In the genomic region with DNA sequence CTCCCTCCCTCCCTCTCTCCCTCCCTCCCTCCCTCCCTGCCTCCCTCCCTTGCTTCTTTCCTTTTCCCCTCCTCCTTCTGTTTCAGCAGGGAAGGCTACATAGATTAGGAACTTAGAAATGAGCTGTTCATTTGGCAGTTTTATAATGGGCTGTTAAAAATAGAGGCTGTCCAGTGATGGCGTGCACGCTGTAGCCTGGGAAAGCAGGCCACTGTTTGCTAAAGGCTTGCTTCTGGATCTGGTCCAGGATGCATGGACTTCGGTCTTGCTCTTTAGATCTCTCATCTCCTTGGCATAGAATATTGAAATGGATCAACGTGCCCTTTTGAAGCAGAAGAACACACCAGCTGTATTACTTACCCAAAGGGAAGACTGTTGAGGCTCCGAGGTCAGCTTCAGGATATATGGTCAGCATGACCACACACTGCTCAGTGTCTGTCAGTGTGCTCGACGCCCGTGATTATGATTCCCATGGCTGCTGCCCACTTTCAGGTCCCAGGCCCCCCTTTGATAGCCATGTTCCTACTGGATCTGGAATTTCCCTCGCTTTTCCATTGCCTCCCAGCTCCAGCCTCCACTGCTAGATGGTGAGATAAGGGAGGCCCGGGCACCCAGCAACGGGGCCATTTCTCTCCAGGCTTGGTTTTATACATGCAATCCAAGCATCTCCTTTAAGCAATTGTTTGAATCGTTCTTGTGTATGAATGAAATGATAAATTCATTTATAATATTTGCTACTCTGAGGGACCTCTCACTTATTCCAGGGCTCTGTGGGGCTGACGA, we compare ENCODE assay signal across 13 mouse cellular contexts. TPM values are rescaled to one million over a fixed set of nuclear protein-coding genes. Genes with fewer than 3 reads are reported as not detected.
DNase-seq lines count a peak whose midpoint lies in the region; ATAC-seq and TF ChIP-seq lines count a peak whose summit lies in the region.
"Had no signal": no experiment of that assay in that cellular context is flagged by ENCODE, and none has a peak within 500 bp of the region (broad histone marks: within the 10 kb centered on the region; RNA-seq: fewer than 3 reads in every experiment).

No protein-coding gene starts in this region.

- DNase-seq in urinary bladder, postnatal 14 days (ENCODE audit: low spot score): peak; percentile 32
- no peak for DNase-seq in urinary bladder, postnatal 10 days (ENCODE audit: low spot score)
- DNase-seq in kidney, adult 2 months: peak; percentile 88
- no peak for DNase-seq in retina, postnatal 1 day
- DNase-seq in frontal cortex, postnatal 25 days (ENCODE audit: low spot score in 2 of 2): no peak
- DNase-seq in left cerebral cortex, postnatal 36 days (ENCODE audit: low spot score in 2 of 2): no peak
- DNase-seq: cerebellum, adult 9-11 months; gastrocnemius, postnatal 10 days; right cerebral cortex, adult 18-20 months; thymus, postnatal 14 days had no signal

- H3K27me3 ChIP-seq in kidney, adult 2 months (replicated peaks; ENCODE audit: control insufficient read depth, insufficient read depth, low read length): no peaks in the 10 kb centered on the region
- no peaks in the 10 kb centered on the region for H3K27me3 ChIP-seq in lung, embryonic 16.5 days (ENCODE audit: control insufficient read depth, insufficient read depth, low read depth, low read length)

- H3K4me1 ChIP-seq in kidney, adult 2 months (ENCODE audit: control insufficient read depth, insufficient read depth, low read length): peaks cover 53% of the 10 kb centered on the region
- H3K4me1 ChIP-seq in lung, embryonic 16.5 days (replicated peaks; ENCODE audit: control insufficient read depth, insufficient read depth, low read length): peaks cover 17% of the 10 kb centered on the region; the same call in 1 of the 2 replicates

- H3K4me3 ChIP-seq in kidney, adult 2 months (ENCODE audit: insufficient read depth, low read depth, low read length): no peak overlapping the region
- H3K4me3 ChIP-seq in lung, embryonic 16.5 days (ENCODE audit: low read length): no peak overlapping the region

- TF ChIP-seq POLR2A in kidney, adult 2 months (IDR thresholded peaks at IDR 0.05; ENCODE audit: low read depth, low read length): no peak

- no peak overlapping the region for H3K9ac ChIP-seq in lung, embryonic 16.5 days (ENCODE audit: low read length)
- H3K9ac ChIP-seq: liver, embryonic 14.5 days had no signal

- WGBS in kidney, adult 2 months: 37% methylated on average over 13 of the region's 13 CpGs
- WGBS in lung, embryonic 16.5 days: 36% methylated on average over 13 of the region's 13 CpGs

- no peak for TF ChIP-seq CTCF in kidney, adult 2 months (conservative IDR thresholded peaks at IDR 0.05; ENCODE audit: insufficient read depth, insufficient read length, low read depth, low read length)

- no peak overlapping the region for H3K4me2 ChIP-seq in lung, embryonic 16.5 days (ENCODE audit: low read depth, low read length)

- peak; percentile 91 for ATAC-seq in lung, embryonic 16.5 days (ENCODE audit: low read depth)
- ATAC-seq: inflammation-experienced regulatory T-cells, adult 6 months had no signal

- H3K9me3 ChIP-seq in lung, embryonic 16.5 days (ENCODE audit: control insufficient read depth, low read length): no peaks in the 10 kb centered on the region; the same call in 1 of the 2 replicates

- H3K36me3 ChIP-seq in kidney, adult 2 months (ENCODE audit: control insufficient read depth, insufficient read depth, low read length): peaks cover 2% of the 10 kb centered on the region; the same call in 1 of the 2 replicates
- H3K36me3 ChIP-seq in lung, embryonic 16.5 days (ENCODE audit: control insufficient read depth, insufficient read depth, low read length): no peaks in the 10 kb centered on the region

- peak overlapping the region; percentile 15; the same call in 1 of the 2 replicates for H3K27ac ChIP-seq in kidney, adult 2 months (ENCODE audit: insufficient read depth, low read depth, low read length)
- peak overlapping the region; percentile 76 for H3K27ac ChIP-seq in lung, embryonic 16.5 days (ENCODE audit: low read length)
- H3K27ac ChIP-seq: liver, embryonic 14.5 days had no signal

- intact Hi-C loops in left cerebral cortex, postnatal 36 days (cut with DNase I): no loop called here

RNA-seq across cellular contexts. Expression of gene Myo6, which starts 12.1 kb away (rescaled TPM):
- 75.7 and 76.4 TPM in 2 replicates for polyA plus RNA-seq in kidney, adult 2 months (2012; rRNA removed)
- 27.9 and 29.0 TPM in 2 replicates for polyA plus RNA-seq in lung, embryonic 16.5 days (2015; fragmentation: Nextera tagmentation; extraction: Ambion mirVana)
- total RNA-seq in left cerebral cortex, postnatal 36 days (2021): 10 to 100 TPM; 59.6 to 70.8 TPM

Comparison
In these comparisons a context has a peak if more than half of its experiments do, and no peak if none do; other contexts are left out.
1. DNase-seq: peak in urinary bladder, postnatal 14 days (single experiment) and kidney, adult 2 months (single experiment); none in urinary bladder, postnatal 10 days (single experiment), retina, postnatal 1 day (single experiment), frontal cortex, postnatal 25 days (0 of 2) and left cerebral cortex, postnatal 36 days (0 of 2).